Mouse (Mus musculus) bone marrow macrophage, adult 2 months (primary cell): Measurements from ENCODE around the gene Mre11a.

ENCODE experiments used
- CTCF ChIP-seq: IDR thresholded peaks from 2 replicates; pipeline ENCODE4 v1.5.1; 2012; ENCODE audit warnings: low read depth, mild to moderate bottlenecking, low read length, moderate library complexity
- POLR2A ChIP-seq: IDR thresholded peaks from 2 replicates; pipeline ENCODE4 v1.6.1; 2012; ENCODE audit warnings: mild to moderate bottlenecking, low read depth, low read length, borderline replicate concordance

DNA sequence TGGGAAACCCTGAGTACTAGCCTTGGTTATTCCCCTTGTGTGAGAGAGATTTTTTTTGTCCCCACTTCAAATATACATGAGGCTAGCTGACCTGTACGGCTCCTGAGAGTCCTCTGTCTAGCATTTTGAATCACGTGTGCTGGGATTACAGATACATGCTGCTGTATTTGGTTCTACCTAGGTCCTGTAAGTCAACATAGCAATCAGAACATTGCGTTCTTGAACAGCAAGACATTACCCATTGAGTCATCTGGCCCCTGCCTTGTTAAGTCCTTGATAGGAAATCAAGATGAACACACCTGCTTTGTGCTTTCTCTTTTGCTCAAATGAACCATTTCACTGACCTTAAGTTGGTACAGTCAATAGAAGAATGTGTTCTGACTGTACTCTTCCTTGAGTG lies 30.0 kb upstream of the Mre11a start:
- TF ChIP-seq CTCF (no peak), POLR2A (no peak)
